21 mouse cellular contexts compared by ENCODE assay signal in the genomic region with DNA sequence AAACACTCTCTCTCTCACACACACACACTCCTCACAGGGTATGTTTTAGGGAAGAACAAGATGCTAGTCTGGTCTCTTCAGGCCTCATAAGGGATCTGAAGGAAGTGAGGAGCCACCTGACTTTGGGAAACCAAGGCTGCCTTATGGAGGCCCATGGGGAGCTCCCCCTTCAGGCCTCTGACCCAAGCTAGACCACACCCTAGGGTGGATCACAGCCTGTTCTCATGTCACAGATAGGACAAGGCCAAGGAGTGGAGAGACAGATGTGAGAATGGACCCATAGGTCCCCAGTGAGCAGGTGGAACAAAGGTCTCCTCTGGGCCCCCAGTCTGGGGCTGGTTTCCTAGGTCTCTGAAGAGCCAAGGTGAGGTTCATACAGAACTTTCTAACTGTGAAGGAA. TPM values are rescaled to one million over a fixed set of nuclear protein-coding genes. Genes with fewer than 3 reads are reported as not detected.
A peak's percentile ranks its signal among the peaks of the same experiment; 100 is the strongest.
DNase-seq lines count a peak whose midpoint lies in the region; ATAC-seq lines count a peak whose summit lies in the region.
"Had no signal": no experiment of that assay in that cellular context is flagged by ENCODE, and none has a peak within 500 bp of the region (broad histone marks: within the 10 kb centered on the region; RNA-seq: fewer than 3 reads in every experiment).

No protein-coding gene starts in this region.

- H3K4me1 ChIP-seq in hindbrain, embryonic 10.5 days (replicated peaks), result peaks cover 25% of the 10 kb centered on the region
- peaks cover 4% of the 10 kb centered on the region; the same call in 1 of the 2 replicates for H3K4me1 ChIP-seq in hindbrain, embryonic 11.5 days (replicated peaks; ENCODE audit: control insufficient read depth, insufficient read depth, low read length)
- H3K4me1 ChIP-seq in erythroblast, embryonic 14.5 days (ENCODE audit: control insufficient read depth), result peaks cover 84% of the 10 kb centered on the region
- peaks cover 55% of the 10 kb centered on the region for H3K4me1 ChIP-seq in liver, embryonic 11.5 days (replicated peaks; ENCODE audit: control insufficient read depth, insufficient read depth, low read length)

- no peak overlapping the region for H3K9ac ChIP-seq in hindbrain, embryonic 11.5 days (ENCODE audit: low read depth, low read length)
- H3K9ac ChIP-seq in liver, embryonic 11.5 days (ENCODE audit: low read depth, low read length), result 0 out of 2 replicates have a peak overlapping the region, but pooled peaks have one; percentile 34
- H3K9ac ChIP-seq: heart, embryonic 13.5 days; neural tube, embryonic 13.5 days had no signal

- no peak overlapping the region for H3K4me2 ChIP-seq in hindbrain, embryonic 11.5 days (replicated peaks; ENCODE audit: low read depth, low read length)
- peak overlapping the region; percentile 34 for H3K4me2 ChIP-seq in liver, embryonic 11.5 days
- H3K4me2 ChIP-seq: heart, embryonic 13.5 days; neural tube, embryonic 13.5 days had no signal

- no peaks in the 10 kb centered on the region for H3K27me3 ChIP-seq in hindbrain, embryonic 10.5 days (ENCODE audit: insufficient read depth, poor library complexity, severe bottlenecking)
- no peaks in the 10 kb centered on the region for H3K27me3 ChIP-seq in hindbrain, embryonic 11.5 days (ENCODE audit: control insufficient read depth, insufficient read depth, low read length)
- no peaks in the 10 kb centered on the region for H3K27me3 ChIP-seq in erythroblast, embryonic 14.5 days (ENCODE audit: control insufficient read depth)
- H3K27me3 ChIP-seq in liver, embryonic 11.5 days (replicated peaks; ENCODE audit: control insufficient read depth, insufficient read depth, low read length), result no peaks in the 10 kb centered on the region
- H3K27me3 ChIP-seq: CH12.LX; heart, embryonic 13.5 days; neural tube, embryonic 13.5 days had no signal

- no peaks in the 10 kb centered on the region for H3K9me3 ChIP-seq in hindbrain, embryonic 10.5 days
- H3K9me3 ChIP-seq in hindbrain, embryonic 11.5 days (ENCODE audit: control insufficient read depth, low read length), result no peaks in the 10 kb centered on the region
- H3K9me3 ChIP-seq in erythroblast, embryonic 14.5 days (ENCODE audit: control insufficient read depth, low read length), result no peaks in the 10 kb centered on the region
- H3K9me3 ChIP-seq in liver, embryonic 11.5 days (ENCODE audit: control insufficient read depth, low read length), result no peaks in the 10 kb centered on the region
- H3K9me3 ChIP-seq: heart, embryonic 13.5 days; limb, embryonic 10.5 days; neural tube, embryonic 13.5 days had no signal

- peak overlapping the region; percentile 5; the same call in 1 of the 2 replicates for H3K27ac ChIP-seq in hindbrain, embryonic 10.5 days
- H3K27ac ChIP-seq in hindbrain, embryonic 11.5 days (ENCODE audit: low read depth, low read length), result no peak overlapping the region
- H3K27ac ChIP-seq in liver, embryonic 11.5 days (ENCODE audit: low read depth, low read length), result peak overlapping the region; percentile 32; the same call in 1 of the 2 replicates
- H3K27ac ChIP-seq: heart, embryonic 13.5 days; left cerebral cortex, adult 2 months; neural tube, embryonic 13.5 days had no signal

- H3K36me3 ChIP-seq in hindbrain, embryonic 10.5 days, result no peaks in the 10 kb centered on the region
- no peaks in the 10 kb centered on the region for H3K36me3 ChIP-seq in hindbrain, embryonic 11.5 days (ENCODE audit: control insufficient read depth, insufficient read depth, low read length)
- H3K36me3 ChIP-seq in erythroblast, embryonic 14.5 days (ENCODE audit: control insufficient read depth), result peaks cover 67% of the 10 kb centered on the region
- no peaks in the 10 kb centered on the region for H3K36me3 ChIP-seq in liver, embryonic 11.5 days (ENCODE audit: control insufficient read depth, insufficient read depth, low read length)
- H3K36me3 ChIP-seq: heart, embryonic 13.5 days; neural tube, embryonic 13.5 days had no signal

- no peak for ATAC-seq in hindbrain, embryonic 11.5 days (ENCODE audit: low FRiP score)
- ATAC-seq in liver, embryonic 11.5 days (replicated peaks; ENCODE audit: low FRiP score), result peak; percentile 89
- ATAC-seq in megakaryocyte progenitor cell, adult 5-6 weeks (replicated peaks; ENCODE audit: poor library complexity), result 0 out of 2 replicates have a peak, but pooled peaks have one; percentile 17
- ATAC-seq: forebrain, embryonic 16.5 days had no signal

- no peak for DNase-seq in hindbrain, embryonic 10.5 days (ENCODE audit: low spot score)
- no peak for DNase-seq in hindbrain, embryonic 11.5 days (ENCODE audit: low spot score)
- no peak for DNase-seq in liver, embryonic 11.5 days (ENCODE audit: low spot score)
- DNase-seq in adrenal gland, postnatal 4 days (ENCODE audit: low spot score in 2 of 2), result no peak
- no peak for DNase-seq in thymus, postnatal 25 days
- no peak for DNase-seq in neural tube, embryonic 10.5 days (ENCODE audit: extremely low spot score, low spot score)
- DNase-seq: adrenal gland, postnatal 36 days; cerebellum, adult 9-10 months; kidney, adult 9 months; kidney, postnatal 25 days; lung, adult 18-20 months had no signal

- no peak overlapping the region for H3K4me3 ChIP-seq in hindbrain, embryonic 10.5 days
- H3K4me3 ChIP-seq in hindbrain, embryonic 11.5 days (ENCODE audit: low read depth, low read length), result no peak overlapping the region
- peak overlapping the region; percentile 44 for H3K4me3 ChIP-seq in erythroblast, embryonic 14.5 days (replicated peaks)
- no peak overlapping the region for H3K4me3 ChIP-seq in liver, embryonic 11.5 days (ENCODE audit: low read depth, low read length)
- H3K4me3 ChIP-seq: heart, embryonic 13.5 days; left cerebral cortex, adult 2 months; limb, embryonic 10.5 days; neural tube, embryonic 13.5 days had no signal

RNA-seq across cellular contexts. Expression of a gene that starts 12.5 kb away (rescaled TPM):
- polyA plus RNA-seq in hindbrain, embryonic 10.5 days (2016; fragmentation: Nextera tagmentation; extraction: Ambion mirVana), result 1.8 and 2.2 TPM in 2 replicates
- 1.4 and 1.7 TPM in 2 replicates for polyA plus RNA-seq in hindbrain, embryonic 11.5 days (2014; fragmentation: Nextera tagmentation; extraction: Ambion mirVana)
- polyA plus RNA-seq in erythroblast, embryonic 14.5 days (2012), result 1.3 and 1.8 TPM in 2 replicates
- polyA plus RNA-seq in liver, embryonic 11.5 days (2014; fragmentation: Nextera tagmentation; extraction: Ambion mirVana), result 2.9 and 3.9 TPM in 2 replicates
- 2.0 and 2.3 TPM in 2 replicates for total RNA-seq in megakaryocyte progenitor cell, adult 5-6 weeks (2015)
- 2.6 and 3.2 TPM in 2 replicates for total RNA-seq in megakaryocyte progenitor cell, adult 5-6 weeks (2017)
- 1 to 10 TPM; 6.1 to 7.4 TPM for total RNA-seq in adrenal gland, postnatal 4 days (2021)

RNA-seq across cellular contexts. Expression of a gene that starts 58.6 kb away (rescaled TPM):
- not detected in 2 replicates for polyA plus RNA-seq in hindbrain, embryonic 10.5 days (2016; fragmentation: Nextera tagmentation; extraction: Ambion mirVana)
- polyA plus RNA-seq in hindbrain, embryonic 11.5 days (2014; fragmentation: Nextera tagmentation; extraction: Ambion mirVana), result not detected in 2 replicates
- not detected in 2 replicates for polyA plus RNA-seq in erythroblast, embryonic 14.5 days (2012)
- polyA plus RNA-seq in liver, embryonic 11.5 days (2014; fragmentation: Nextera tagmentation; extraction: Ambion mirVana), result 0.11 TPM in 1 of 2 replicates, not detected in the other
- total RNA-seq in megakaryocyte progenitor cell, adult 5-6 weeks (2015), result not detected in 2 replicates
- not detected in 2 replicates for total RNA-seq in megakaryocyte progenitor cell, adult 5-6 weeks (2017)
- total RNA-seq in adrenal gland, postnatal 4 days (2021), result 1 to 10 TPM in 1 of 2 experiments, under 1 TPM in 1; 0.48 to 5.2 TPM
- total RNA-seq: hematopoietic stem cell, adult 5-6 weeks; layer of hippocampus, adult 8-10 months; left cerebral cortex, adult 2 months had no signal
- polyA plus RNA-seq: forebrain, embryonic 16.5 days; neural tube, embryonic 13.5 days had no signal
